Comparison of ENCODE assay signal across 11 mouse cellular contexts in the genomic region with DNA sequence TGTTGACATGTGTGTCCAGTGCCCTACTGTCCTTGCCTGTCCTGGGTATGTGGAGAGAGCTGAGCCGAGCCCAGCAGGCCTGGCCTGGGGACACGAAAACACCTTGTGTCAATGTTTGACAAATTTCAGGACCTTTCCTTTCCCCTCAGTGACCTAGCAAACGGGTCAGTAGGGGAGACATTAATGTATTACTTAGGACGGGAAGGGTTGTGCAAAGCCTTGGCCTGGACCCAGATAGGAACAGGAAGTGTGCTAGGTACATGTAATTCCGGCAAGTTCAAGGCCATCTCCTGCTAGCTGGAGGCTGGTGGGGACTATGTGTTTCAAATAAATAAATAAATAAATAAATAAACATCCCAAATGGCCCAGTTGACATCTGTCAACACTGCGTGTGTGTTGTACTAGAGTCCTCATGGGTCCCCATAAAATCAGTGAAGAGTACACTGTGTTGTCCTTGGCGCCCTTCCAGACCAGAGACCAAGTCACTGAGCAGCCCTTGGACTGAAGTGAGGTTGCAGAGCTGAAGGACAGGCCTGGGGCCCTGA. TPM values are rescaled to one million over a fixed set of nuclear protein-coding genes. Genes with fewer than 3 reads are reported as not detected.
DNase-seq lines count a peak whose midpoint lies in the region; ATAC-seq and TF ChIP-seq lines count a peak whose summit lies in the region.
"Had no signal": no experiment of that assay in that cellular context is flagged by ENCODE, and none has a peak within 500 bp of the region (broad histone marks: within the 10 kb centered on the region; RNA-seq: fewer than 3 reads in every experiment).

No protein-coding gene starts in this region.

- H3K9me3 ChIP-seq in ES-E14 (ENCODE audit: control insufficient read depth, insufficient read depth, low read depth, low read length): no peaks in the 10 kb centered on the region
- no peaks in the 10 kb centered on the region for H3K9me3 ChIP-seq in liver, embryonic 11.5 days (ENCODE audit: control insufficient read depth, low read length)
- H3K9me3 ChIP-seq: hindbrain, embryonic 10.5 days; lung, embryonic 15.5 days had no signal

- no peaks in the 10 kb centered on the region for H3K27me3 ChIP-seq in liver, embryonic 11.5 days (replicated peaks; ENCODE audit: control insufficient read depth, insufficient read depth, low read length)
- no peaks in the 10 kb centered on the region for H3K27me3 ChIP-seq in cerebellum, adult 2 months (ENCODE audit: control insufficient read depth, insufficient read depth, low read length)
- H3K27me3 ChIP-seq: lung, embryonic 15.5 days had no signal

- H3K4me2 ChIP-seq in liver, embryonic 11.5 days: no peak overlapping the region

- no peak for TF ChIP-seq CTCF in cerebellum, adult 2 months (IDR thresholded peaks at IDR 0.05; ENCODE audit: borderline replicate concordance, insufficient read depth, low read depth, low read length)

- in situ Hi-C loops in ES-E14 (cut with MboI; ENCODE audit: low sequenced_read_pairs in 2 of 2, unreplicated experiment in 2 of 2): no loop called here

- no peak for TF ChIP-seq POLR2A in cerebellum, adult 2 months (IDR thresholded peaks at IDR 0.05; ENCODE audit: borderline replicate concordance, insufficient read depth, low read length)

- peak; percentile 85 for DNase-seq in 416B (ENCODE audit: low read depth)
- no peak for DNase-seq in ES-E14 (ENCODE audit: low read depth, low spot score)
- peak; percentile 67 to 81 for DNase-seq in kidney, adult 8-10 months
- DNase-seq in liver, embryonic 11.5 days (ENCODE audit: low spot score): no peak
- DNase-seq in layer of hippocampus, adult 9-10 months (ENCODE audit: low spot score): no peak
- no peak for DNase-seq in cerebellum, adult 2 months
- DNase-seq in cerebellum, postnatal 10 days: no peak
- DNase-seq: heart, adult 2 months had no signal

- H3K9ac ChIP-seq in ES-E14 (ENCODE audit: insufficient read depth, low read depth, low read length, poor library complexity, severe bottlenecking): peak overlapping the region; percentile 2; the same call in 1 of the 2 replicates
- no peak overlapping the region for H3K9ac ChIP-seq in liver, embryonic 11.5 days (ENCODE audit: low read depth, low read length)
- H3K9ac ChIP-seq: lung, embryonic 15.5 days had no signal

- ATAC-seq in liver, embryonic 11.5 days (replicated peaks; ENCODE audit: low FRiP score): no peak

- H3K4me1 ChIP-seq in ES-E14 (ENCODE audit: control insufficient read depth in 2 of 2, insufficient read depth in 2 of 2, low read length in 2 of 2, poor library complexity in 1 of 2): peaks cover 0 to 30% of the 10 kb centered on the region in 2 experiments; a peak in 2 of 4 replicates
- H3K4me1 ChIP-seq in liver, embryonic 11.5 days (replicated peaks; ENCODE audit: control insufficient read depth, insufficient read depth, low read length): peaks cover 26% of the 10 kb centered on the region
- H3K4me1 ChIP-seq in cerebellum, adult 2 months (ENCODE audit: control insufficient read depth, insufficient read depth, low read length): peaks cover 14% of the 10 kb centered on the region

- H3K36me3 ChIP-seq in ES-E14 (ENCODE audit: control insufficient read depth, insufficient read depth, low read length, poor library complexity, severe bottlenecking): peaks cover 6% of the 10 kb centered on the region; the same call in 1 of the 2 replicates
- H3K36me3 ChIP-seq in liver, embryonic 11.5 days (ENCODE audit: control insufficient read depth, insufficient read depth, low read length): peaks cover 4% of the 10 kb centered on the region; the same call in 1 of the 2 replicates
- H3K36me3 ChIP-seq: lung, embryonic 15.5 days had no signal

- WGBS in liver, embryonic 11.5 days: 65% methylated on average over 7 of the region's 7 CpGs
- 86% methylated on average over 7 of the region's 7 CpGs for WGBS in cerebellum, adult 2 months

- no peak overlapping the region for H3K27ac ChIP-seq in ES-E14 (ENCODE audit: insufficient read depth, low read depth, low read length, poor library complexity, severe bottlenecking)
- H3K27ac ChIP-seq in liver, embryonic 11.5 days (ENCODE audit: low read depth, low read length): peak overlapping the region; percentile 91
- no peak overlapping the region for H3K27ac ChIP-seq in cerebellum, adult 2 months (ENCODE audit: insufficient read depth, low read length)
- H3K27ac ChIP-seq: heart, adult 2 months had no signal

- no peak overlapping the region for H3K4me3 ChIP-seq in ES-E14 (ENCODE audit: insufficient read depth in 1 of 2, low read depth in 1 of 2, low read length in 2 of 2, poor library complexity in 1 of 2, severe bottlenecking in 1 of 2)
- H3K4me3 ChIP-seq in liver, embryonic 11.5 days (ENCODE audit: low read depth, low read length): no peak overlapping the region
- H3K4me3 ChIP-seq in cerebellum, adult 2 months (replicated peaks; ENCODE audit: insufficient read depth, low read depth, low read length): no peak overlapping the region
- H3K4me3 ChIP-seq: erythroblast, embryonic 14.5 days; heart, adult 2 months; hindbrain, embryonic 10.5 days; lung, embryonic 15.5 days had no signal

TF ChIP-seq in ES-E14, 5 proteins besides CTCF, POLR2A, EP300 and RAD21:
- TF ChIP-seq CHD2 (IDR thresholded peaks at IDR 0.05; ENCODE audit: low read depth, low read length): no peak
- no peak for TF ChIP-seq HCFC1 (IDR thresholded peaks at IDR 0.05; ENCODE audit: borderline replicate concordance, insufficient read depth, low read length)
- no peak for TF ChIP-seq ZNF384 (IDR thresholded peaks at IDR 0.05; ENCODE audit: low read depth, low read length)
- no peak for TF ChIP-seq ZC3H11A (IDR thresholded peaks at IDR 0.05; ENCODE audit: borderline replicate concordance, low read depth, low read length)
- no peak for TF ChIP-seq MAFK (IDR thresholded peaks at IDR 0.05; ENCODE audit: insufficient read depth, low read depth, low read length)

RNA-seq across cellular contexts. Expression of a gene that starts 1.3 kb away (rescaled TPM):
- total RNA-seq in ES-E14 (2012; rRNA removed): 38.2 and 41.5 TPM in 2 replicates
- 128 and 139 TPM in 2 replicates for polyA plus RNA-seq in liver, embryonic 11.5 days (2014; fragmentation: Nextera tagmentation; extraction: Ambion mirVana)
- polyA plus RNA-seq in cerebellum, adult 2 months (2012; rRNA removed): 52.0 and 57.4 TPM in 2 replicates

RNA-seq across cellular contexts. Expression of a gene that starts 32.3 kb away (rescaled TPM):
- total RNA-seq in ES-E14 (2012; rRNA removed): 8.2 and 8.3 TPM in 2 replicates
- 12.7 and 14.7 TPM in 2 replicates for polyA plus RNA-seq in liver, embryonic 11.5 days (2014; fragmentation: Nextera tagmentation; extraction: Ambion mirVana)
- 9.8 and 11.4 TPM in 2 replicates for polyA plus RNA-seq in cerebellum, adult 2 months (2012; rRNA removed)

RNA-seq across cellular contexts. Expression of a gene that starts 38.5 kb away (rescaled TPM):
- 27.3 and 33.0 TPM in 2 replicates for total RNA-seq in ES-E14 (2012; rRNA removed)
- 58.6 and 58.8 TPM in 2 replicates for polyA plus RNA-seq in liver, embryonic 11.5 days (2014; fragmentation: Nextera tagmentation; extraction: Ambion mirVana)
- 11.5 and 11.7 TPM in 2 replicates for polyA plus RNA-seq in cerebellum, adult 2 months (2012; rRNA removed)

Comparison
In these comparisons a context has a peak if more than half of its experiments do, and no peak if none do; other contexts are left out.
1. DNase-seq: peak in 416B (single experiment) and kidney, adult 8-10 months (2 of 2); none in ES-E14 (single experiment), liver, embryonic 11.5 days (single experiment), layer of hippocampus, adult 9-10 months (single experiment), cerebellum, adult 2 months (0 of 2) and cerebellum, postnatal 10 days (0 of 2).